Mouse (Mus musculus): ENCODE data around the gene Iqgap2. TPM values are rescaled to one million over a fixed set of nuclear protein-coding genes. Genes with fewer than 3 reads are reported as not detected.

Gene Iqgap2
- total RNA-seq, 2 experiments from 2014 or later = 2.2 to 4.3 TPM

- DNase-seq = no peak
- intact Hi-C loops (cut with DNase I) = no loop called here
Observed at GRCm38 (mm10) chr13:95888170-95888569, 3.6 kb downstream of the Iqgap2 start.

GRCm38 (mm10) chr13:95887375-95887774, 4.3 kb downstream of the Iqgap2 start:
- DNase-seq = no peak
- intact Hi-C loops (cut with DNase I) = no loop called here

GRCm38 (mm10) chr13:95884455-95884854, 7.3 kb downstream of the Iqgap2 start:
- DNase-seq = no peak
- intact Hi-C loops (cut with DNase I) = no loop called here

- intact Hi-C loops (cut with DNase I) = no loop called here
- DNase-seq = no peak
Observed at GRCm38 (mm10) chr13:95882001-95882400, 9.7 kb downstream of the Iqgap2 start.

- DNase-seq = no peak
- intact Hi-C loops (cut with DNase I) = no loop called here
Observed at GRCm38 (mm10) chr13:95881427-95881826, 10.3 kb downstream of the Iqgap2 start.

- intact Hi-C loops (cut with DNase I) = no loop called here
- DNase-seq = no peak
Observed at GRCm38 (mm10) chr13:95880633-95881032, 11.1 kb downstream of the Iqgap2 start.

GRCm38 (mm10) chr13:95871993-95872392, 19.7 kb downstream of the Iqgap2 start:
- no peak for DNase-seq
- intact Hi-C loops (cut with DNase I) = no loop called here

- DNase-seq = no peak
- intact Hi-C loops (cut with DNase I) = no loop called here
Observed at GRCm38 (mm10) chr13:95870626-95871025, 21.1 kb downstream of the Iqgap2 start.

GRCm38 (mm10) chr13:95868896-95869540, 22.7 kb downstream of the Iqgap2 start:
- peak in 1 of 2 experiments; percentile 6 for DNase-seq
- intact Hi-C loops (cut with DNase I) = no loop called here

- intact Hi-C loops (cut with DNase I) = no loop called here
- DNase-seq = no peak
Observed at GRCm38 (mm10) chr13:95862201-95862600, 29.5 kb downstream of the Iqgap2 start.

- no peak for DNase-seq
- intact Hi-C loops (cut with DNase I) = no loop called here
Observed at GRCm38 (mm10) chr13:95859271-95859670, 32.5 kb downstream of the Iqgap2 start.

GRCm38 (mm10) chr13:95858866-95859265, 32.9 kb downstream of the Iqgap2 start:
- no peak for DNase-seq
- intact Hi-C loops (cut with DNase I) = no loop called here

GRCm38 (mm10) chr13:95855537-95855936, 36.2 kb downstream of the Iqgap2 start:
- intact Hi-C loops (cut with DNase I) = no loop called here
- DNase-seq = no peak

GRCm38 (mm10) chr13:95851611-95852010, 40.1 kb downstream of the Iqgap2 start:
- no peak for DNase-seq
- intact Hi-C loops (cut with DNase I) = no loop called here

GRCm38 (mm10) chr13:95850451-95850850, 41.3 kb downstream of the Iqgap2 start:
- intact Hi-C loops (cut with DNase I) = no loop called here
- no peak for DNase-seq

- no peak for DNase-seq
Observed at GRCm38 (mm10) chr13:95849501-95850007, 42.2 kb downstream of the Iqgap2 start.

GRCm38 (mm10) chr13:95846364-95846763, 45.4 kb downstream of the Iqgap2 start:
- intact Hi-C loops (cut with DNase I) = no loop called here
- no peak for DNase-seq

More at GRCm38 (mm10) chr13:95849501-95850007, 42.2 kb downstream of the Iqgap2 start:
- intact Hi-C loops (cut with DNase I) = no loop called here

- intact Hi-C loops (cut with DNase I) = no loop called here
- DNase-seq = no peak
Observed at GRCm38 (mm10) chr13:95844950-95845349, 46.8 kb downstream of the Iqgap2 start.

- intact Hi-C loops (cut with DNase I) = no loop called here
- no peak for DNase-seq
Observed at GRCm38 (mm10) chr13:95843411-95844026, 48.2 kb downstream of the Iqgap2 start.

- intact Hi-C loops (cut with DNase I) = no loop called here
Observed at GRCm38 (mm10) chr13:95842803-95843202, 48.9 kb downstream of the Iqgap2 start.

GRCm38 (mm10) chr13:95841946-95842345, 49.8 kb downstream of the Iqgap2 start:
- no peak for DNase-seq
- intact Hi-C loops (cut with DNase I) = no loop called here

More at GRCm38 (mm10) chr13:95842803-95843202, 48.9 kb downstream of the Iqgap2 start:
- DNase-seq = no peak

GRCm38 (mm10) chr13:95836944-95837343, 54.8 kb downstream of the Iqgap2 start:
- intact Hi-C loops (cut with DNase I) = no loop called here
- DNase-seq = no peak
